Mouse (Mus musculus) kidney, embryonic 15.5 days (tissue): ENCODE data around the gene Dhx32. TPM values are rescaled to one million over a fixed set of nuclear protein-coding genes. Genes with fewer than 3 reads are reported as not detected.
"Not testable (repeated sequence)": the region's sequence is repeated elsewhere in the genome, so short reads cannot be mapped to it uniquely, and the experiment has no call there.

ENCODE experiments used
- ATAC-seq: fragments of 200-750 bp; cut with Nextera tagmentation; replicated peaks from 2 replicates; pipeline ENCODE4 v1.8.0; 2017; ENCODE audit warnings: moderate TSS enrichment; ENCODE audit not compliant: low FRiP score
- H3K27ac ChIP-seq: fragments of 300-500 bp; sonication (generic); 2 replicates; pipeline ENCODE4 v1.5.1; 2015; ENCODE audit warnings: mild to moderate bottlenecking, inconsistent platforms
- H3K27me3 ChIP-seq: fragments of 300-500 bp; sonication (generic); 2 replicates; pipeline ENCODE4 v1.6.1; 2015; ENCODE audit warnings: inconsistent platforms
- H3K36me3 ChIP-seq: fragments of 300-500 bp; sonication (generic); 2 replicates; pipeline ENCODE4 v1.6.1; 2015; ENCODE audit warnings: inconsistent platforms
- H3K4me1 ChIP-seq: fragments of 300-500 bp; sonication (generic); 2 replicates; pipeline ENCODE4 v1.6.1; 2015; ENCODE audit warnings: inconsistent platforms
- H3K4me2 ChIP-seq: fragments of 300-500 bp; sonication (generic); 2 replicates; pipeline ENCODE4 v1.6.1; 2015; ENCODE audit warnings: moderate library complexity, mild to moderate bottlenecking, inconsistent platforms
- H3K4me3 ChIP-seq: fragments of 300-500 bp; sonication (generic); replicated peaks from 2 replicates; pipeline ENCODE4 v1.5.1; 2015; ENCODE audit warnings: mild to moderate bottlenecking, inconsistent platforms
- H3K9ac ChIP-seq: fragments of 300-500 bp; sonication (generic); 2 replicates; pipeline ENCODE4 v1.6.1; 2015; ENCODE audit warnings: mild to moderate bottlenecking, inconsistent platforms
- H3K9me3 ChIP-seq: fragments of 300-500 bp; sonication (generic); replicated peaks from 2 replicates; pipeline ENCODE4 v1.6.1; 2016; ENCODE audit warnings: inconsistent platforms
- WGBS: fragments of 180-500 bp; shearing (Covaris S2); methylation state at CpG from one replicate; pipeline ENCODE4 v1.1.7; 2015; ENCODE audit warnings: mixed read lengths; 5-methylcytosine and 5-hydroxymethylcytosine counted together
- polyA plus RNA-seq: library from polyadenylated mRNA; unstranded; fragments of >200 nt; fragmentation: Nextera tagmentation; extraction: Ambion mirVana; gene quantifications from 2 replicates; pipeline ENCODE4 v1.2.1, GENCODE M21; 2015

Gene Dhx32
- polyA plus RNA-seq, 1 experiment from 2014 or later: 21.3 TPM

DNA sequence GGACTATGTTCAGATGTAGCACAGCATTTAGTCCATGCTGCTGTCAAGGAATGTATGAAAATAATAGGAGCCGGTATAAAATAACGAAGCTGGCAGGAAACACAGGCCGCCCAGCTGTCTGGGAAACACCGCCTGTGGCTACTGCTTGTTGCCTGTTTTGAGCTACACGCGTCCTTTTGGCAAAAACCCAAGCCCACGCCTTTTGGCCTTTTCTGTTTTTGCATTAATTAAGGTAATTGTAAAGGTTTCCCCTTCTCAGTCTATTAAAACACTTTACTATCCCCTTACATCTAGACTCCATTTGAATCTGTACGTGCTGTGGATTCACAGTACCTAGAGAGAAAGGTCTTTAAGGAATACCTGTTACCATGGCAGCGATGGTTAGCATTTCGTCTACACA, 57.7 kb downstream of the Dhx32 start:
- Histone ChIP-seq H3K9ac (no peak overlapping the region), H3K27me3 (no peaks in the 10 kb centered on the region), H3K4me2 (no peak overlapping the region), H3K36me3 (peaks cover 50% of the 10 kb centered on the region), H3K9me3 (no peaks in the 10 kb centered on the region), H3K27ac (no peak overlapping the region), H3K4me3 (no peak overlapping the region), H3K4me1 (no peaks in the 10 kb centered on the region)
- WGBS: 84% methylated on average over 10 of the region's 10 CpGs
- ATAC-seq: no peak

DNA sequence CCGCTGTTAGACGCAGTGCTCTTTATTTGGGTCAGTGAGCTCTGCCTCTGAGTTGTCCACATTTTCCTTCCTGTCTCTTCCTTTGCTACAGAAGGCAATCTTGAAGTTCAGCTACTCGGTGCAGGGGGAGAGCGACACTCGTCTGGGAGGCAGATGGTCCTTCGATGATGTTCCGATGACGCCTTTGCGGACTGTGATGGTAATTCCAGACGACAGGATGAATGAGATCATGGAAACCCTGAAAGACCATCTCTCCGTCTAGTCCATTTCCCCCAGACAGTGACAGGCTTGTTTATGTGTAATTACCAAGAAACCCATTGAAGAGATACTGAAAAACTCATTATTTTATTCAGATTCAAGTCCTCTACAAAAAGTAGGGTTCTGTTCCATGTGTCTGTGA, 61.9 kb downstream of the Dhx32 start:
- no peaks in the 10 kb centered on the region for H3K9me3 ChIP-seq
- H3K4me3 ChIP-seq: no peak overlapping the region
- WGBS: 86% methylated on average over 11 of the region's 11 CpGs
- H3K36me3 ChIP-seq: peaks cover 93% of the 10 kb centered on the region
- H3K9ac ChIP-seq: no peak overlapping the region
- ATAC-seq: no peak
- no peaks in the 10 kb centered on the region for H3K27me3 ChIP-seq
- H3K27ac ChIP-seq: no peak overlapping the region
- no peaks in the 10 kb centered on the region for H3K4me1 ChIP-seq
- no peak overlapping the region for H3K4me2 ChIP-seq

DNA sequence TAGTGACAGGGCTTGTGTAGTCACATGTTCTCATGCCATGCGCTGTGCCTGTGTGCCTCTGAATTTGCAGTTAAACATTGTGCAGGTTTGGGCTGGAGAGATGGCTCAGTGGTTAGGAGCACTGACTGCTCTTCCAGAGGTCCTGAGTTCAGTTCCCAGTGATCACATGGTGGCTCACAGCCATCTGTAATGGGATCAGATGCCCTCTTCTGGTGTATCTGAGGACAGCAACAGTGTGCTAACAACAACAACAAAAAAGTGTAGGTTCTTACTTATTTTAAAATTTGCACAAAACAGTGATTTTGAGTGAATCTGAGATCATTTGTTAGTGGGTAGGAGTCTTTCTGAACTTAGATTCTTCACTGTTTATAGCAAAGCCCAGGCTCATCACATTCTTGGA, 63.9 kb downstream of the Dhx32 start:
- no peaks in the 10 kb centered on the region for H3K4me1 ChIP-seq
- no peaks in the 10 kb centered on the region for H3K9me3 ChIP-seq
- H3K27me3 ChIP-seq: no peaks in the 10 kb centered on the region
- H3K36me3 ChIP-seq: peaks cover 100% of the 10 kb centered on the region
- no peak overlapping the region for H3K9ac ChIP-seq
- ATAC-seq: no peak
- WGBS: 88% methylated on average over 1 of the region's 1 CpGs
- no peak overlapping the region for H3K4me2 ChIP-seq
- H3K27ac ChIP-seq: no peak overlapping the region
- no peak overlapping the region for H3K4me3 ChIP-seq

DNA sequence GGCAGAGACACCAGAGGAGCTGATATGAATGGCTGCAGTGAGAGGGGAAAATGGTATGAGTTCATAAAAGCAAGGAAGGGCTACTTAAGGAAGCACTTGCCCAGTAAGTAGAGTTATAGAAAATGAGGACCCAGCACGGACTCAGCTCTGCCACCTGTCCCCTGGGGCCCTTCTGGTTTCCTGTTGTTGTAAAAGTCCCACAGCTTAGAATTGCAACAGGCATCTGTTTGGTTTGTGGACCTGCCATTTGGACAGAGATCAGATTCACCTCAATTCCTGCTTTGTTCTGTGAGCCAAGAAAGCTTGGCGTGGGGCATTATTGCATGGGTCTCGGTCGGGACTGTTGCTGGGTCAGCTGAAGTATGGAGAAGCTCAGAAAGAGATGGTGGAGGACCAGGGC, 67.1 kb downstream of the Dhx32 start:
- Histone ChIP-seq H3K27me3 (no peaks in the 10 kb centered on the region), H3K4me1 (no peaks in the 10 kb centered on the region), H3K9me3 (no peaks in the 10 kb centered on the region), H3K36me3 (peaks cover 91% of the 10 kb centered on the region), H3K4me2 (no peak overlapping the region), H3K4me3 (no peak overlapping the region), H3K27ac (no peak overlapping the region), H3K9ac (no peak overlapping the region)
- 92% methylated on average over 4 of the region's 4 CpGs for WGBS
- ATAC-seq: no peak

DNA sequence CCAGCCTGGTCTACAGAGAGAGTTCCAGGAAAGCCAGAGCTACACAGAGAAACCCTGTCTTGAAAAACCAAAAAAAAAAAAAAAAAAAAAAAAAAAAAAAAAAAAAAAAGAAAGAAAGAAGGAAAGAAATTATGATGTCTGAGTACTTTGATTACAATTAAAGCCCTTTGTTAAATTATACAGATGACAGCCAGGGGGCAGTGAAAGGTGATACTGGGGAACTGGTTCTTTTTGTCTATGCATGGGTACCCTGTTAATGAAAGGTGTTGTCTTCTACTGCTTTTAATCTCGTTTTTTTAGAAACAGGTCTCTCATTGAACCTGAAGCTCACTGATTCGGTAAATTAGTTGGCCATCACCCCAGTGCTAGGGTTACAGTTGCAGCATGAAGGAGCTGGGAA, 75.2 kb downstream of the Dhx32 start:
- no peak overlapping the region for H3K4me2 ChIP-seq
- WGBS: 86% methylated on average over 2 of the region's 2 CpGs
- H3K4me3 ChIP-seq: no peak overlapping the region
- no peaks in the 10 kb centered on the region for H3K27me3 ChIP-seq
- H3K9ac ChIP-seq: no peak overlapping the region
- ATAC-seq: no peak
- no peaks in the 10 kb centered on the region for H3K9me3 ChIP-seq
- H3K36me3 ChIP-seq: peaks cover 10% of the 10 kb centered on the region; the same call in 1 of the 2 replicates
- peaks cover 13% of the 10 kb centered on the region for H3K4me1 ChIP-seq
- H3K27ac ChIP-seq: no peak overlapping the region

DNA sequence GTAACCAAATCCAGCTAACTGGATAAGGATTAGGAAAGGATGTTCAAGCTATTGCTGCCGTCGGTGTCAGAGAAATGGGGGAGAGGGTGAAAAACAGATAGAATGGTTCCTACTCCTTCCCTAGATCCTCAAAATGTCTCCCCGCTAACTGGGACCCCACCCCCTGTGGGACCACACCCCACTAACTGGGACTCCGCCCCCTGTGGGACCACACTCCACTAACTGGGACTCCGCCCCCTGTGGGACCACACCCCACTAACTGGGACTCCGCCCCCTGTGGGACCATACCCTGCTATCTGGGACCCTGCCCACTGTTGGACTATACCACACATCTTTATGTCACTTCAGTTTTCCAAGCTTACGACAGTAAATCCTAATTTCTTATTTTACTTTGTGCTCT, 78.6 kb downstream of the Dhx32 start:
- Histone ChIP-seq H3K4me2 (no peak overlapping the region), H3K27ac (no peak overlapping the region), H3K4me3 (no peak overlapping the region), H3K36me3 (0 out of 2 replicates have a peak, but pooled peaks cover 4% of the 10 kb centered on the region), H3K9ac (no peak overlapping the region), H3K27me3 (no peaks in the 10 kb centered on the region), H3K4me1 (peaks cover 7% of the 10 kb centered on the region; the same call in 1 of the 2 replicates), H3K9me3 (no peaks in the 10 kb centered on the region)
- ATAC-seq: no peak
- 96% methylated on average over 7 of the region's 7 CpGs for WGBS

DNA sequence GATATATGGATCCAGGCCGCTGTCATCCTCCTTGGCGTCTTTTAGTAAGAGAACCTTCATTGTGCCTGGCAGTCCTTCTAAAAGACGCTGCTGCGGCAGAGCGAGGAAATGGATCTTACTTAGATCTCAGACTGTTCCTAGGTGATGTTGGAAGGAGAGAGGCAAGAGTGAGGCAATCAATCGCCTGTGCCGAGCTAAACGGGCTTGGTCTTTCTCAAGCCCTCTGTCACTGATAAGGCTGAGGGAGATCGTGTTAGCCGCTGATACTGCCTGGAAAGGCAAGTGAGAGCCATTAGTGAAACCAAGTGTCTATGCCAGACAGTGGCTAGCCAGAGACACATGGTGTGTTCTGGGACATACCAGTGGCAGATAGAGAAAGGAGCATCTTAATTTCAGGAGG, 80.2 kb downstream of the Dhx32 start:
- peaks cover 4% of the 10 kb centered on the region; the same call in 1 of the 2 replicates for H3K36me3 ChIP-seq
- no peak overlapping the region for H3K4me3 ChIP-seq
- no peak overlapping the region for H3K9ac ChIP-seq
- no peaks in the 10 kb centered on the region for H3K9me3 ChIP-seq
- ATAC-seq: peak; percentile 70; the same call in 1 of the 2 replicates
- WGBS: 88% methylated on average over 10 of the region's 10 CpGs
- no peaks in the 10 kb centered on the region for H3K27me3 ChIP-seq
- no peak overlapping the region for H3K4me2 ChIP-seq
- H3K4me1 ChIP-seq: no peaks in the 10 kb centered on the region
- H3K27ac ChIP-seq: no peak overlapping the region

DNA sequence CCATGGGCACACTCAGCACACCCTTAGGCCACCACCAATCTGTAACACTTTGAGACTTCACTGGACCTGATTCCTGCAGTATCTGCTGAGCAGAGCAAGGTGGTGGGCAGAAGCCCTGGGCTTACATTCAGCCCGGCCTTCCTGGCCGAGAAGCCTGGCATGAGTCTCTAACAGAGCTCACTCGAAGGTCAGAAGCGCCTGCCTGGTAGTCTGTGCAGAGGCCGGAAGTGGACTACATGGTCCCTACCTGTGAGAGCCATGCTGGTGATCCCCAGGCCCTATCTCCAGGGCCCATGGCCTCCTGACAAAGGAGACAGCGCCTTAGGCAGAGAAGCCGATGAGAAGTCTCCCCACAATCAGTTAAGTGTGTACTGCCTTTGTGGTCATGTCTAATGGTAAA, 81.2 kb downstream of the Dhx32 start:
- no peak overlapping the region for H3K4me2 ChIP-seq
- H3K4me3 ChIP-seq: no peak overlapping the region
- H3K9ac ChIP-seq: no peak overlapping the region
- H3K36me3 ChIP-seq: peaks cover 6% of the 10 kb centered on the region; the same call in 1 of the 2 replicates
- ATAC-seq: no peak
- no peaks in the 10 kb centered on the region for H3K4me1 ChIP-seq
- 95% methylated on average over 7 of the region's 7 CpGs for WGBS
- no peaks in the 10 kb centered on the region for H3K27me3 ChIP-seq
- H3K27ac ChIP-seq: no peak overlapping the region
- no peaks in the 10 kb centered on the region for H3K9me3 ChIP-seq

DNA sequence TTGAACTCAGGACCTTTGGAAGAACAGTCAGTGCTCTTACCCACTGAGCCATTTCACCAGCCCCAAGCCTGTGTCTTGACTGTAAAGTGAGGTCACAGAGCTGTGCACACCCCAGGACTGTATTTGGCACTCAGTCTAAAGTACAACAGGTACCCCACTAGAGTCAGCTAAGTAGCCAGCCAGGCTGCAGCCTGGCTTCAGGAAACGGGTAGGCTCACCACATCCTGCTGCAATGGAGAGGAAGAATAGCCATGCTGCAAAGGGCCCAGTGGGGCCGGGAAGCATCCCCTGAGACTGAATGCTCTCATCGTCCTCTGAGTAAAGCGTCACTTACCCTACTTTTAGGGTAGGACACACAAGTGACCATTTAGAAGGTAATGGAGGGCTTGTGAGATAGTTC, 82.6 kb downstream of the Dhx32 start:
- ATAC-seq: no peak

DNA sequence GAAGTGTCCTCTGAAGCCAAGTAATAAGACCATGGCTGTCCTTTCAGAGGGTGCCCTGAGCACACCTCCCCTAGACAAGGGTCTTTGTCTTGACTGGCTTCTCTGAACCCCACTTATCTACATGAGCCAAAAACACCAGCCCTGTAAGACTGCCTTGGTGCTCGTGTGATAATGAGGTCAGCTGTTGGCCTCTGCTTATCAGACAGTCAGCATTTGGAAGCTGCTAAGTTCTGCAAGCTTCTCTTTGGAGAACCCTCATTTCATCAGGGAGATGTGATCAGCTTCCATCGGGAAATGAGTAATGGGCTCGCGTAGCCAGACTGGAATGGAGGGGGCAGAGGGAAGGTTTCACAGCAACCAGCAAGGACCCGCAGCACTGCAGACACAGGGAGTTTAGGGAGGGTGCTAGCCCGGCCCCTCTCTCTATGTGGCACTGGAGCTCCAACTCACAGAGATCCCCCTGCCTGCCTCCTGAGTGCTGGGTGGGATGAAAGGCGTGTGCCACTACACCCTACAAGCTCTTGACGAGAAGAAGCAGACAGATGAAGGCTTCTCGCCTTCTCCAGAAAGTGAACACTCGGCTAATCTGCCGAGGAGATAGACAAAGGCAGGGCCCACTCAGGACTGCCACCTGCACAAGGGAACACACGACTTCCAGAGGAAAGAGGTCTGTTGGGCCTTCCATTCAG, 84.4 kb downstream of the Dhx32 start:
- no peak overlapping the region for H3K27ac ChIP-seq
- no peaks in the 10 kb centered on the region for H3K4me1 ChIP-seq
- no peak overlapping the region for H3K9ac ChIP-seq
- 90% methylated on average over 12 of the region's 12 CpGs for WGBS
- no peak; the same call in 1 of the 2 replicates for ATAC-seq
- no peaks in the 10 kb centered on the region for H3K9me3 ChIP-seq
- peaks cover 7% of the 10 kb centered on the region for H3K36me3 ChIP-seq
- no peak overlapping the region for H3K4me2 ChIP-seq
- H3K27me3 ChIP-seq: no peaks in the 10 kb centered on the region
- H3K4me3 ChIP-seq: no peak overlapping the region

More for the DNA sequence above, 82.6 kb downstream of the Dhx32 start:
- 81% methylated on average over 4 of the region's 4 CpGs for WGBS
- Histone ChIP-seq H3K9me3 (no peaks in the 10 kb centered on the region), H3K27me3 (no peaks in the 10 kb centered on the region), H3K4me2 (no peak overlapping the region), H3K27ac (no peak overlapping the region), H3K4me1 (no peaks in the 10 kb centered on the region), H3K4me3 (no peak overlapping the region), H3K36me3 (peaks cover 7% of the 10 kb centered on the region), H3K9ac (no peak overlapping the region)

DNA sequence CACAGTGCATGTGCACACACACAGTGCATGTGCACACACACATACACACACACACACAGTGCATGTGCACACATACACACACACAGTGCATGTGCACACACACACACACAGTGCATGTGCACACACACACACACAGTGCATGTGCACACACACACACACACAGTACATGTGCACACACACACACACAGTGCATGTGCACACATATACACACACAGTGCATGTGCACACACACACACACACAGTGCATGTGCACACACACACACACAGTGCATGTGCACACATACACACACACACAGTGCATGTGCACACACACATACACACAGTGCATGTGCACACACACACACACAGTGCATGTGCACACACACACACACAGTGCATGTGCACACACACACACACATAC, 96.9 kb downstream of the Dhx32 start:
- not testable (repeated sequence) for H3K4me3 ChIP-seq, ATAC-seq, H3K27ac ChIP-seq, H3K4me2 ChIP-seq, H3K9ac ChIP-seq, H3K4me1 ChIP-seq, H3K27me3 ChIP-seq, H3K9me3 ChIP-seq
- H3K36me3 ChIP-seq: peaks cover 36% of the 10 kb centered on the region

DNA sequence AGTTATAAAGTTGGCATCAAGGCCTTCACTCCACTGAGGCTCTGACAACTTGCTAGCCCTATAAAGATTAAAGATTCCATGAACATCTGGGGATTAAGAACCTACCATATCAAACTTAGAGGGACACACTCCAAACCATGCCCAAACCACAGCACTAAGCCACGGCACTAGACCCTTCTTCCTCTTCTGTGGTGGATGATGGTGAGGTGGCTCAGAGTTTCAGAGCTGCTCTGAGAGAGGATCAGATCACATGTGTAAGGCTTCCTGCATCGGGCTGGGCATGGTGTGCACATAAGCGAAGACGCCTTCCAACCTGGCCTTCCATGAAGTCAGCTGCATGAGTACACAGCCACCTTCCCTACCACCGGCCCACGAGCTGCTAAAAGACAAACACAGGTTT, 97.8 kb downstream of the Dhx32 start:
- Histone ChIP-seq H3K4me1 (no peaks in the 10 kb centered on the region), H3K4me3 (no peak overlapping the region), H3K9ac (no peak overlapping the region), H3K4me2 (no peak overlapping the region), H3K27ac (no peak overlapping the region), H3K9me3 (peaks cover 8% of the 10 kb centered on the region; the same call in 1 of the 2 replicates), H3K27me3 (no peaks in the 10 kb centered on the region), H3K36me3 (peaks cover 27% of the 10 kb centered on the region)
- no peak for ATAC-seq
- WGBS: 95% methylated on average over 6 of the region's 6 CpGs

DNA sequence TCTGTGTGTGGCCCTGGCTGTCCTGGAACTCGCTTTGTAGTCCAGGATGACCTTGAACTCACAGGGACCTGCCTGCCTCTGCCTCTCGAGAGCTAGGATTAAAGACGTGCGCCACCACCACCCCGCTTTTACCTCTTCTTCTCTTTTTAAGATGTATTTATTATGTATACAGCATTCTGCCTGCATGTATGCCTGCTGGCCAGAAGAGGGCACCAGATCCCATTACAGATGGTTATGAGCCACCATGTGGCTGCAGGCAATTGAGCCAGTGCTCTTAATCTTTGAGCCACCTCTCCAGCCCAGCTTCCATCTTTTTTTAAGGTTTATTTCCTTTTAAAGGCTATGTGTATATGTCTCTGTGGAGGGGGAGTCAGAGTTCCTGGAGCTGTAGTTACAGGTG, 98.4 kb downstream of the Dhx32 start:
- Histone ChIP-seq H3K4me3 (no peak overlapping the region), H3K36me3 (peaks cover 21% of the 10 kb centered on the region), H3K4me1 (no peaks in the 10 kb centered on the region), H3K27me3 (no peaks in the 10 kb centered on the region), H3K27ac (no peak overlapping the region), H3K9me3 (peaks cover 8% of the 10 kb centered on the region; the same call in 1 of the 2 replicates), H3K9ac (no peak overlapping the region), H3K4me2 (no peak overlapping the region)
- no peak for ATAC-seq
- 89% methylated on average over 5 of the region's 5 CpGs for WGBS
